Mouse (Mus musculus) limb, embryonic 12.5 days (tissue): ENCODE data around the gene Gm20696. TPM values are rescaled to one million over a fixed set of nuclear protein-coding genes. Genes with fewer than 3 reads are reported as not detected.
A peak's percentile ranks its signal among the peaks of the same experiment; 100 is the strongest.

Source experiments
- ATAC-seq: fragments of 200-750 bp; cut with Nextera tagmentation; 2 replicates; pipeline ENCODE4 v1.8.0; 2017; ENCODE audit warnings: low read depth, moderate TSS enrichment; ENCODE audit not compliant: insufficient number of reproducible peaks, insufficient read depth, low FRiP score, low TSS enrichment
- H3K27ac ChIP-seq: fragments of 300-500 bp; sonication (generic); 2 replicates; pipeline ENCODE4 v1.5.1; 2016; ENCODE audit warnings: mild to moderate bottlenecking, moderate library complexity
- H3K27me3 ChIP-seq: fragments of 300-500 bp; sonication (generic); 2 replicates; pipeline ENCODE4 v1.6.1; 2016; ENCODE audit warnings: mild to moderate bottlenecking, moderate library complexity
- H3K36me3 ChIP-seq: fragments of 300-500 bp; sonication (generic); 2 replicates; pipeline ENCODE4 v1.6.1; 2016; ENCODE audit warnings: mild to moderate bottlenecking, moderate library complexity
- H3K4me1 ChIP-seq: fragments of 300-500 bp; sonication (generic); replicated peaks from 2 replicates; pipeline ENCODE4 v1.6.1; 2016
- H3K4me2 ChIP-seq: fragments of 300-500 bp; sonication (generic); 2 replicates; pipeline ENCODE4 v1.6.1; 2016; ENCODE audit warnings: mild to moderate bottlenecking, moderate library complexity
- H3K4me3 ChIP-seq: fragments of 300-500 bp; sonication (generic); replicated peaks from 2 replicates; pipeline ENCODE4 v1.5.1; 2016; ENCODE audit warnings: mild to moderate bottlenecking
- H3K9ac ChIP-seq: fragments of 300-500 bp; sonication (generic); replicated peaks from 2 replicates; pipeline ENCODE4 v1.6.1; 2016; ENCODE audit warnings: mild to moderate bottlenecking, moderate library complexity
- H3K9me3 ChIP-seq: fragments of 300-500 bp; sonication (generic); 2 replicates; pipeline ENCODE4 v1.6.1; 2016; ENCODE audit warnings: mild to moderate bottlenecking, moderate library complexity
- WGBS: fragments of 180-500 bp; shearing (Covaris S2); methylation state at CpG from one replicate; pipeline ENCODE4 v1.1.7; 2016; 5-methylcytosine and 5-hydroxymethylcytosine counted together
- polyA plus RNA-seq: library from polyadenylated mRNA; unstranded; fragments of >200 nt; fragmentation: Nextera tagmentation; extraction: Ambion mirVana; gene quantifications from 2 replicates; pipeline ENCODE4 v1.2.1, GENCODE M21; 2016

The Gm20696 gene
- polyA plus RNA-seq, 1 experiment from 2014 or later, result 7.6 TPM

- no peaks in the 10 kb centered on the region for H3K4me1 ChIP-seq
- H3K27ac ChIP-seq, result no peak overlapping the region
- WGBS, result 87% methylated on average over 4 of the region's 4 CpGs
- no peak for ATAC-seq
- H3K9me3 ChIP-seq, result no peaks in the 10 kb centered on the region
- H3K9ac ChIP-seq, result no peak overlapping the region
- H3K4me3 ChIP-seq, result no peak overlapping the region
- no peaks in the 10 kb centered on the region for H3K27me3 ChIP-seq
- H3K4me2 ChIP-seq, result no peak overlapping the region
- H3K36me3 ChIP-seq, result no peaks in the 10 kb centered on the region
Observed at GRCm38 (mm10) chr6:99284019-99284418, 382.6 kb downstream of the Gm20696 start.

- no peak overlapping the region for H3K27ac ChIP-seq
- no peak overlapping the region for H3K9ac ChIP-seq
- no peak overlapping the region for H3K4me3 ChIP-seq
- no peaks in the 10 kb centered on the region for H3K36me3 ChIP-seq
- H3K4me2 ChIP-seq, result no peak overlapping the region
- H3K4me1 ChIP-seq, result no peaks in the 10 kb centered on the region
- no peaks in the 10 kb centered on the region for H3K27me3 ChIP-seq
- 92% methylated on average over 15 of the region's 15 CpGs for WGBS
- no peak for ATAC-seq
- no peaks in the 10 kb centered on the region for H3K9me3 ChIP-seq
Observed at GRCm38 (mm10) chr6:99282866-99283657, 383.5 kb downstream of the Gm20696 start.

- no peak for ATAC-seq
- H3K27ac ChIP-seq, result no peak overlapping the region
Observed at GRCm38 (mm10) chr6:99281433-99281832, 385.2 kb downstream of the Gm20696 start.

GRCm38 (mm10) chr6:99280619-99281018 lies 386.0 kb downstream of the Gm20696 start:
- Histone ChIP-seq H3K4me2 (no peak overlapping the region), H3K4me1 (peaks cover 15% of the 10 kb centered on the region), H3K27ac (no peak overlapping the region), H3K9me3 (no peaks in the 10 kb centered on the region), H3K27me3 (no peaks in the 10 kb centered on the region), H3K36me3 (no peaks in the 10 kb centered on the region), H3K4me3 (no peak overlapping the region), H3K9ac (no peak overlapping the region)
- no peak for ATAC-seq
- 85% methylated on average over 5 of the region's 5 CpGs for WGBS

More at GRCm38 (mm10) chr6:99281433-99281832, 385.2 kb downstream of the Gm20696 start:
- H3K9me3 ChIP-seq, result no peaks in the 10 kb centered on the region
- no peak overlapping the region for H3K9ac ChIP-seq
- peaks cover 7% of the 10 kb centered on the region for H3K4me1 ChIP-seq
- no peaks in the 10 kb centered on the region for H3K27me3 ChIP-seq
- H3K36me3 ChIP-seq, result no peaks in the 10 kb centered on the region
- no peak overlapping the region for H3K4me2 ChIP-seq
- WGBS, result 91% methylated on average over 9 of the region's 9 CpGs
- H3K4me3 ChIP-seq, result no peak overlapping the region

GRCm38 (mm10) chr6:99277251-99277650 lies 389.3 kb downstream of the Gm20696 start:
- H3K4me3 ChIP-seq, result no peak overlapping the region
- H3K9me3 ChIP-seq, result no peaks in the 10 kb centered on the region
- H3K4me2 ChIP-seq, result no peak overlapping the region
- no peaks in the 10 kb centered on the region for H3K27me3 ChIP-seq
- H3K27ac ChIP-seq, result no peak overlapping the region
- WGBS, result 83% methylated on average over 1 of the region's 1 CpGs
- H3K36me3 ChIP-seq, result no peaks in the 10 kb centered on the region
- peaks cover 42% of the 10 kb centered on the region for H3K4me1 ChIP-seq
- H3K9ac ChIP-seq, result no peak overlapping the region
- no peak for ATAC-seq

GRCm38 (mm10) chr6:99276297-99276653 lies 390.3 kb downstream of the Gm20696 start:
- H3K36me3 ChIP-seq, result no peaks in the 10 kb centered on the region
- H3K27me3 ChIP-seq, result no peaks in the 10 kb centered on the region
- H3K4me3 ChIP-seq, result no peak overlapping the region
- ATAC-seq, result no peak
- H3K4me1 ChIP-seq, result peaks cover 52% of the 10 kb centered on the region
- H3K9me3 ChIP-seq, result no peaks in the 10 kb centered on the region
- peak overlapping the region; percentile 17; the same call in 1 of the 2 replicates for H3K4me2 ChIP-seq
- H3K27ac ChIP-seq, result 0 out of 2 replicates have a peak overlapping the region, but pooled peaks have one; percentile 25
- 32% methylated on average over 7 of the region's 7 CpGs for WGBS
- H3K9ac ChIP-seq, result no peak overlapping the region

- Histone ChIP-seq H3K4me3 (no peak overlapping the region), H3K4me1 (peaks cover 58% of the 10 kb centered on the region), H3K9ac (no peak overlapping the region), H3K9me3 (no peaks in the 10 kb centered on the region), H3K27me3 (no peaks in the 10 kb centered on the region), H3K36me3 (no peaks in the 10 kb centered on the region), H3K27ac (peak overlapping the region; percentile 25; the same call in 1 of the 2 replicates), H3K4me2 (peak overlapping the region; percentile 17; the same call in 1 of the 2 replicates)
- no peak for ATAC-seq
- 33% methylated on average over 21 of the region's 21 CpGs for WGBS
Observed at GRCm38 (mm10) chr6:99275381-99276296, 391.0 kb downstream of the Gm20696 start.

GRCm38 (mm10) chr6:99274667-99275066 lies 391.9 kb downstream of the Gm20696 start:
- Histone ChIP-seq H3K9ac (no peak overlapping the region), H3K4me2 (no peak overlapping the region), H3K9me3 (no peaks in the 10 kb centered on the region), H3K27me3 (no peaks in the 10 kb centered on the region), H3K36me3 (no peaks in the 10 kb centered on the region), H3K4me3 (no peak overlapping the region), H3K4me1 (peaks cover 67% of the 10 kb centered on the region), H3K27ac (no peak overlapping the region)
- no peak for ATAC-seq
- WGBS, result 75% methylated on average over 5 of the region's 5 CpGs

- H3K4me3 ChIP-seq, result no peak overlapping the region
- no peak for ATAC-seq
- H3K27me3 ChIP-seq, result no peaks in the 10 kb centered on the region
- no peaks in the 10 kb centered on the region for H3K9me3 ChIP-seq
- H3K36me3 ChIP-seq, result no peaks in the 10 kb centered on the region
- peaks cover 70% of the 10 kb centered on the region for H3K4me1 ChIP-seq
- no peak overlapping the region for H3K4me2 ChIP-seq
- WGBS, result 75% methylated on average over 6 of the region's 6 CpGs
- H3K27ac ChIP-seq, result no peak overlapping the region
- H3K9ac ChIP-seq, result no peak overlapping the region
Observed at GRCm38 (mm10) chr6:99274222-99274621, 392.4 kb downstream of the Gm20696 start.

- H3K4me2 ChIP-seq, result no peak overlapping the region
- no peaks in the 10 kb centered on the region for H3K27me3 ChIP-seq
- ATAC-seq, result no peak; the same call in 1 of the 2 replicates
- no peak overlapping the region for H3K9ac ChIP-seq
- no peaks in the 10 kb centered on the region for H3K9me3 ChIP-seq
- peak overlapping the region; percentile 53; the same call in 1 of the 2 replicates for H3K27ac ChIP-seq
- peaks cover 75% of the 10 kb centered on the region for H3K4me1 ChIP-seq
- H3K36me3 ChIP-seq, result no peaks in the 10 kb centered on the region
- WGBS, result 17% methylated on average over 5 of the region's 5 CpGs
- no peak overlapping the region for H3K4me3 ChIP-seq
Observed at GRCm38 (mm10) chr6:99273177-99273576, 393.4 kb downstream of the Gm20696 start.

- H3K4me3 ChIP-seq, result no peak overlapping the region
- ATAC-seq, result no peak
- H3K4me2 ChIP-seq, result no peak overlapping the region
- H3K9ac ChIP-seq, result no peak overlapping the region
- no peaks in the 10 kb centered on the region for H3K36me3 ChIP-seq
- H3K4me1 ChIP-seq, result peaks cover 73% of the 10 kb centered on the region
- 87% methylated on average over 3 of the region's 3 CpGs for WGBS
- no peaks in the 10 kb centered on the region for H3K27me3 ChIP-seq
- no peaks in the 10 kb centered on the region for H3K9me3 ChIP-seq
- H3K27ac ChIP-seq, result no peak overlapping the region
Observed at GRCm38 (mm10) chr6:99272174-99272573, 394.4 kb downstream of the Gm20696 start.
